Mouse (Mus musculus) ES-Bruce4 (cell line): Measurements from ENCODE around the gene Rpl27.

Experiments used
- CTCF ChIP-seq: IDR thresholded peaks from one replicate; pipeline ENCODE4 v1.8.1; 2011; ENCODE audit warnings: low read depth, low read length
- POLR2A ChIP-seq: IDR thresholded peaks from one replicate; pipeline ENCODE4 v1.8.1; 2011; ENCODE audit warnings: low read length; ENCODE audit not compliant: insufficient read depth

DNA sequence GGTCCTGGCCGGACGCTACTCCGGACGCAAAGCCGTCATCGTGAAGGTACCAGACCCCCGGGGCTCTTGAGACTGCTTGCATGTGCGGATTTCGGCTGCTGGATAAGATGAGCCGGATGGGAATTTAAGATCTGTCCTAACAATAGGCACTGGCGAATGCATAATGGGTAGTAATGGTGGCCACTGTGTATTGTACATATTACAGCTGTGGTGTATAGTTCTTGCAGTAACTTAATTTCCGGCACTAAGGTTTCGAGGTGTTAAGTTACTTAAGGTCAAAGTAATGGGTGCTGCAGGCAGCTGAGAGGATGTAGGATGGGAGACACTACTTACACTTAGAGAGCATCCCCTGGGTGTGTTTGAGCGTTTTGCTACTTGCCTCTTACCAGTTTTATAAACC lies 662 bp downstream of the Rpl27 start:
- TF ChIP-seq POLR2A = no peak
- no peak for TF ChIP-seq CTCF
